Mouse (Mus musculus): ENCODE data around the gene Hmg20a. TPM values are rescaled to one million over a fixed set of nuclear protein-coding genes. Genes with fewer than 3 reads are reported as not detected.

Gene Hmg20a
- polyA plus RNA-seq, 1 experiment from 2014 or later = 36.2 TPM

GRCm38 (mm10) chr9:56466251-56466650 lies 47.8 kb downstream of the Hmg20a start:
- no peaks in the 10 kb centered on the region for H3K27me3 ChIP-seq (ENCODE audit: insufficient read depth, low read length)
- 87% methylated on average over 4 of the region's 4 CpGs for WGBS
- H3K4me3 ChIP-seq (replicated peaks; ENCODE audit: low read depth, low read length) = no peak overlapping the region
- no peaks in the 10 kb centered on the region for H3K9me3 ChIP-seq (replicated peaks; ENCODE audit: low read length)
- no peak for TF ChIP-seq CTCF (IDR thresholded peaks at IDR 0.05; ENCODE audit: low read depth)
- ATAC-seq (replicated peaks; ENCODE audit: low FRiP score, low read depth) (no peak), DNase-seq (ENCODE audit: low spot score) (no peak)
- no peak overlapping the region for H3K4me2 ChIP-seq (ENCODE audit: low read length)
- H3K27ac ChIP-seq = no peak overlapping the region
- H3K36me3 ChIP-seq (ENCODE audit: insufficient read depth, low read length) = peaks cover 4% of the 10 kb centered on the region; the same call in 1 of the 2 replicates
- peaks cover 27% of the 10 kb centered on the region for H3K4me1 ChIP-seq (replicated peaks; ENCODE audit: insufficient read depth, low read length)
- H3K9ac ChIP-seq (ENCODE audit: low read depth, low read length) = no peak overlapping the region

GRCm38 (mm10) chr9:56469656-56470055 lies 51.2 kb downstream of the Hmg20a start:
- ATAC-seq (replicated peaks; ENCODE audit: low FRiP score, low read depth) (no peak), DNase-seq (ENCODE audit: low spot score) (no peak)
- WGBS = 56% methylated on average over 2 of the region's 2 CpGs
- no peak for TF ChIP-seq CTCF (IDR thresholded peaks at IDR 0.05; ENCODE audit: low read depth)
- Histone ChIP-seq H3K27ac (no peak overlapping the region), H3K4me3 (replicated peaks; ENCODE audit: low read depth, low read length) (no peak overlapping the region), H3K4me2 (ENCODE audit: low read length) (no peak overlapping the region), H3K27me3 (ENCODE audit: insufficient read depth, low read length) (no peaks in the 10 kb centered on the region), H3K9me3 (replicated peaks; ENCODE audit: low read length) (no peaks in the 10 kb centered on the region), H3K4me1 (replicated peaks; ENCODE audit: insufficient read depth, low read length) (peaks cover 16% of the 10 kb centered on the region; the same call in 1 of the 2 replicates), H3K9ac (ENCODE audit: low read depth, low read length) (no peak overlapping the region), H3K36me3 (ENCODE audit: insufficient read depth, low read length) (peaks cover 10% of the 10 kb centered on the region; the same call in 1 of the 2 replicates)

GRCm38 (mm10) chr9:56470291-56470690 lies 51.9 kb downstream of the Hmg20a start:
- no peak for ATAC-seq (replicated peaks; ENCODE audit: low FRiP score, low read depth)
- Histone ChIP-seq H3K4me3 (replicated peaks; ENCODE audit: low read depth, low read length) (no peak overlapping the region), H3K4me2 (ENCODE audit: low read length) (no peak overlapping the region), H3K9ac (ENCODE audit: low read depth, low read length) (no peak overlapping the region), H3K4me1 (replicated peaks; ENCODE audit: insufficient read depth, low read length) (peaks cover 9% of the 10 kb centered on the region; the same call in 1 of the 2 replicates), H3K9me3 (replicated peaks; ENCODE audit: low read length) (no peaks in the 10 kb centered on the region), H3K27me3 (ENCODE audit: insufficient read depth, low read length) (no peaks in the 10 kb centered on the region), H3K36me3 (ENCODE audit: insufficient read depth, low read length) (peaks cover 13% of the 10 kb centered on the region; the same call in 1 of the 2 replicates), H3K27ac (no peak overlapping the region)
- no peak for DNase-seq (ENCODE audit: low spot score)
- no peak for TF ChIP-seq CTCF (IDR thresholded peaks at IDR 0.05; ENCODE audit: low read depth)
- 39% methylated on average over 7 of the region's 7 CpGs for WGBS

GRCm38 (mm10) chr9:56478975-56479647 lies 60.7 kb downstream of the Hmg20a start:
- Histone ChIP-seq H3K27ac (no peak overlapping the region), H3K27me3 (ENCODE audit: insufficient read depth, low read length) (no peaks in the 10 kb centered on the region), H3K4me3 (replicated peaks; ENCODE audit: low read depth, low read length) (no peak overlapping the region), H3K36me3 (ENCODE audit: insufficient read depth, low read length) (peaks cover 19% of the 10 kb centered on the region), H3K4me1 (replicated peaks; ENCODE audit: insufficient read depth, low read length) (no peaks in the 10 kb centered on the region), H3K9ac (ENCODE audit: low read depth, low read length) (no peak overlapping the region), H3K4me2 (ENCODE audit: low read length) (no peak overlapping the region), H3K9me3 (replicated peaks; ENCODE audit: low read length) (no peaks in the 10 kb centered on the region)
- no peak for ATAC-seq (replicated peaks; ENCODE audit: low FRiP score, low read depth)
- TF ChIP-seq CTCF (IDR thresholded peaks at IDR 0.05; ENCODE audit: low read depth) = no peak
- DNase-seq (ENCODE audit: low spot score) = no peak
- WGBS = 80% methylated on average over 5 of the region's 5 CpGs

GRCm38 (mm10) chr9:56482623-56483022 lies 64.2 kb downstream of the Hmg20a start:
- TF ChIP-seq CTCF (IDR thresholded peaks at IDR 0.05; ENCODE audit: low read depth) = no peak
- no peaks in the 10 kb centered on the region for H3K4me1 ChIP-seq (replicated peaks; ENCODE audit: insufficient read depth, low read length)
- H3K9ac ChIP-seq (ENCODE audit: low read depth, low read length) = no peak overlapping the region
- no peak overlapping the region for H3K4me2 ChIP-seq (ENCODE audit: low read length)
- H3K27me3 ChIP-seq (ENCODE audit: insufficient read depth, low read length) = no peaks in the 10 kb centered on the region
- H3K27ac ChIP-seq = no peak overlapping the region
- no peak for DNase-seq (ENCODE audit: low spot score)
- ATAC-seq (replicated peaks; ENCODE audit: low FRiP score, low read depth) = no peak
- H3K4me3 ChIP-seq (replicated peaks; ENCODE audit: low read depth, low read length) = no peak overlapping the region
- H3K36me3 ChIP-seq (ENCODE audit: insufficient read depth, low read length) = peaks cover 5% of the 10 kb centered on the region; the same call in 1 of the 2 replicates
- WGBS = 78% methylated on average over 4 of the region's 4 CpGs
- no peaks in the 10 kb centered on the region for H3K9me3 ChIP-seq (replicated peaks; ENCODE audit: low read length)

GRCm38 (mm10) chr9:56485423-56485822 lies 67.0 kb downstream of the Hmg20a start:
- Histone ChIP-seq H3K4me1 (replicated peaks; ENCODE audit: insufficient read depth, low read length) (no peaks in the 10 kb centered on the region), H3K27me3 (ENCODE audit: insufficient read depth, low read length) (no peaks in the 10 kb centered on the region), H3K4me2 (ENCODE audit: low read length) (no peak overlapping the region), H3K4me3 (replicated peaks; ENCODE audit: low read depth, low read length) (no peak overlapping the region), H3K27ac (no peak overlapping the region), H3K9me3 (replicated peaks; ENCODE audit: low read length) (no peaks in the 10 kb centered on the region), H3K36me3 (ENCODE audit: insufficient read depth, low read length) (peaks cover 14% of the 10 kb centered on the region), H3K9ac (ENCODE audit: low read depth, low read length) (no peak overlapping the region)
- no peak for TF ChIP-seq CTCF (IDR thresholded peaks at IDR 0.05; ENCODE audit: low read depth)
- WGBS = 86% methylated on average over 1 of the region's 1 CpGs
- DNase-seq (ENCODE audit: low spot score) = no peak
- ATAC-seq (replicated peaks; ENCODE audit: low FRiP score, low read depth) = no peak
